Mouse (Mus musculus) lung, postnatal 4 days (tissue): ENCODE data around the gene Olfr194.
"Not testable (repeated sequence)": the region's sequence is repeated elsewhere in the genome, so short reads cannot be mapped to it uniquely, and the experiment has no call there.

Source experiments
- DNase-seq, 2 experiments: peaks; one replicate each; pipeline ENCODE4 v3.0.0; 2021

Olfr194 gene

GRCm38 (mm10) chr16:59120969-59121368, at the start of gene Olfr194:
Olfr194 (minus strand) TSS chr16:59121069.
- DNase-seq = no peak

GRCm38 (mm10) chr16:59170354-59170753, 49.5 kb upstream of the Olfr194 start, which contains the start of gene Olfr196:
Olfr196 (minus strand) TSS chr16:59170454.
- no peak for DNase-seq

- no peak for DNase-seq
These were observed 31.1 kb upstream of the Olfr194 start for GRCm38 (mm10) chr16:59151996-59152395.

- DNase-seq = no peak
These were observed 25.9 kb upstream of the Olfr194 start, which contains the start of gene Olfr195 for GRCm38 (mm10) chr16:59146746-59147145. Olfr195 (plus strand) TSS chr16:59147046.

- DNase-seq = no peak
These were observed 20.2 kb upstream of the Olfr194 start for GRCm38 (mm10) chr16:59141105-59141504.

- no peak for DNase-seq
These were observed 9.9 kb upstream of the Olfr194 start for GRCm38 (mm10) chr16:59130740-59131139.

GRCm38 (mm10) chr16:59111781-59112180, 9.1 kb downstream of the Olfr194 start, which contains the start of gene Olfr193:
Olfr193 (minus strand) TSS chr16:59111881.
- DNase-seq = no peak

GRCm38 (mm10) chr16:59108522-59108921, 12.3 kb downstream of the Olfr194 start:
- not testable (repeated sequence) for DNase-seq

- no peak for DNase-seq
These were observed 15.6 kb downstream of the Olfr194 start for GRCm38 (mm10) chr16:59105312-59105711.

GRCm38 (mm10) chr16:59089722-59090121, 31.1 kb downstream of the Olfr194 start, which contains the start of gene Olfr191:
Olfr191 (minus strand) TSS chr16:59089822.
- DNase-seq = not testable (repeated sequence)

- DNase-seq = not testable (repeated sequence)
These were observed 39.8 kb downstream of the Olfr194 start for GRCm38 (mm10) chr16:59081113-59081512.

GRCm38 (mm10) chr16:59077905-59078304, 43.0 kb downstream of the Olfr194 start, which contains the start of gene Olfr190:
Olfr190 (minus strand) TSS chr16:59078005.
- no peak for DNase-seq

- no peak for DNase-seq
These were observed 47.3 kb downstream of the Olfr194 start for GRCm38 (mm10) chr16:59073520-59073919.

GRCm38 (mm10) chr16:59071755-59072154, 49.1 kb downstream of the Olfr194 start:
- no peak for DNase-seq
